Mouse (Mus musculus) layer of hippocampus, adult 11-12 months (tissue): ENCODE data around the gene Rex2.
A peak's percentile ranks its signal among the peaks of the same experiment; 100 is the strongest.
"Not testable (repeated sequence)": the region's sequence is repeated elsewhere in the genome, so short reads cannot be mapped to it uniquely, and the experiment has no call there.

Experiments used
- DNase-seq: peaks from one replicate; pipeline ENCODE4 v3.0.0; 2022; ENCODE audit warnings: low spot score

The Rex2 gene

GRCm38 (mm10) chr4:147021550-147021949 is at the start of gene Rex2:
Rex2 (plus strand) TSS chr4:147021850.
- DNase-seq = not testable (repeated sequence)

- DNase-seq = not testable (repeated sequence)
These were observed 45.1 kb upstream of the Rex2 start for GRCm38 (mm10) chr4:146976581-146976980.

- not testable (repeated sequence) for DNase-seq
These were observed 3.2 kb upstream of the Rex2 start for GRCm38 (mm10) chr4:147018400-147018799.

GRCm38 (mm10) chr4:147026374-147026773 is 4.7 kb downstream of the Rex2 start:
- not testable (repeated sequence) for DNase-seq

GRCm38 (mm10) chr4:147031308-147032036 is 9.8 kb downstream of the Rex2 start:
- not testable (repeated sequence) for DNase-seq

- DNase-seq = not testable (repeated sequence)
These were observed 42.1 kb downstream of the Rex2 start for GRCm38 (mm10) chr4:147063768-147064167.

GRCm38 (mm10) chr4:147065861-147066260 is 44.2 kb downstream of the Rex2 start:
- DNase-seq = not testable (repeated sequence)

GRCm38 (mm10) chr4:147066380-147066779 is 44.7 kb downstream of the Rex2 start:
- DNase-seq = not testable (repeated sequence)

- not testable (repeated sequence) for DNase-seq
These were observed 74.0 kb downstream of the Rex2 start for GRCm38 (mm10) chr4:147095641-147096040.

- peak; percentile 5 for DNase-seq
These were observed 80.3 kb downstream of the Rex2 start for GRCm38 (mm10) chr4:147101666-147102626.

GRCm38 (mm10) chr4:147103814-147104213 is 82.2 kb downstream of the Rex2 start:
- not testable (repeated sequence) for DNase-seq
